Mouse (Mus musculus): Measurements from ENCODE around the gene Slc13a1. TPM values are rescaled to one million over a fixed set of nuclear protein-coding genes. Genes with fewer than 3 reads are reported as not detected.

The Slc13a1 gene
- polyA plus RNA-seq, 1 experiment from 2014 or later = not detected

- Histone ChIP-seq H3K4me2 (no peak overlapping the region), H3K27me3 (replicated peaks; ENCODE audit: control insufficient read depth, insufficient read depth, low read length) (no peaks in the 10 kb centered on the region), H3K9ac (ENCODE audit: low read depth, low read length) (no peak overlapping the region), H3K9me3 (ENCODE audit: control insufficient read depth, low read length) (no peaks in the 10 kb centered on the region), H3K4me1 (replicated peaks; ENCODE audit: control insufficient read depth, insufficient read depth, low read length) (no peaks in the 10 kb centered on the region), H3K4me3 (ENCODE audit: low read depth, low read length) (no peak overlapping the region), H3K27ac (ENCODE audit: low read depth, low read length) (no peak overlapping the region), H3K36me3 (ENCODE audit: control insufficient read depth, insufficient read depth, low read length) (no peaks in the 10 kb centered on the region)
- ATAC-seq (replicated peaks; ENCODE audit: low FRiP score) = no peak
- 76% methylated on average over 4 of the region's 4 CpGs for WGBS
- no peak for DNase-seq (ENCODE audit: low spot score)
Observed at GRCm38 (mm10) chr6:24055086-24055485, 112.8 kb downstream of the Slc13a1 start.

DNA sequence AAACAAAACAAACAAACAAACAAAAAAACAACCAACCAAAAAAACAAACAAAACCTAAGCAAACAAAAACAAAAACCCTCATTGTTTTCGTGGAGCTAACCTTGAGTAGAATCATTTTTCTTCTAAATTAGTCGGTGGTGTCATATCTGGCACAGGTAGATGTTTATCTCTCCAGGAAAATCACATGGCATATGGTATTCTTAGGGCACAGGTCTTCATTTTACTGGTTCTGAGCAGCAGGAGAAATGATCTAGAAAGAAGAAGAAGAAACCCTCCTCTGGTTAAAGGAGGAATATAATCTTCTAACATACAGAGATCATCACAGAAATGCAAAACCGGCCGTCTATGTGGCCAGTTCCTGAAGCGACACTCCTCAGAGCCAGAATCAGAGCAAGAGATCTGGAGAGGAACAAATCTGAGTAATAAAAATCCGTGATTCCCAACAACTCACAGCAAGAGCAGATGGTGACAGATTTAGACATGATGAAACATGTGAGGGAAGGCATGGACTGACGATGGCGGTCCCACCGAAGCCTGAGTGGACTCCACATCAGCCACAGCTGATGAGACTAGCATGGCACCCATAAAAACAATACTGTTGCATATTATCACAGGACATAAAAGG, 113.7 kb downstream of the Slc13a1 start:
- H3K36me3 ChIP-seq (ENCODE audit: control insufficient read depth, insufficient read depth, low read length) = no peaks in the 10 kb centered on the region
- H3K4me3 ChIP-seq (ENCODE audit: low read depth, low read length) = no peak overlapping the region
- no peak for ATAC-seq (replicated peaks; ENCODE audit: low FRiP score)
- H3K27ac ChIP-seq (ENCODE audit: low read depth, low read length) = no peak overlapping the region
- no peak overlapping the region for H3K4me2 ChIP-seq
- no peaks in the 10 kb centered on the region for H3K4me1 ChIP-seq (replicated peaks; ENCODE audit: control insufficient read depth, insufficient read depth, low read length)
- WGBS = 84% methylated on average over 9 of the region's 9 CpGs
- no peaks in the 10 kb centered on the region for H3K27me3 ChIP-seq (replicated peaks; ENCODE audit: control insufficient read depth, insufficient read depth, low read length)
- no peak for DNase-seq (ENCODE audit: low spot score)
- H3K9me3 ChIP-seq (ENCODE audit: control insufficient read depth, low read length) = no peaks in the 10 kb centered on the region
- H3K9ac ChIP-seq (ENCODE audit: low read depth, low read length) = no peak overlapping the region

GRCm38 (mm10) chr6:24047014-24047770, 120.7 kb downstream of the Slc13a1 start:
- no peak overlapping the region for H3K27ac ChIP-seq (ENCODE audit: low read depth, low read length)
- H3K4me3 ChIP-seq (ENCODE audit: low read depth, low read length) = no peak overlapping the region
- DNase-seq (ENCODE audit: low spot score) (no peak), ATAC-seq (replicated peaks; ENCODE audit: low FRiP score) (no peak)
- no peaks in the 10 kb centered on the region for H3K4me1 ChIP-seq (replicated peaks; ENCODE audit: control insufficient read depth, insufficient read depth, low read length)
- no peaks in the 10 kb centered on the region for H3K36me3 ChIP-seq (ENCODE audit: control insufficient read depth, insufficient read depth, low read length)
- no peaks in the 10 kb centered on the region for H3K27me3 ChIP-seq (replicated peaks; ENCODE audit: control insufficient read depth, insufficient read depth, low read length)
- H3K9me3 ChIP-seq (ENCODE audit: control insufficient read depth, low read length) = no peaks in the 10 kb centered on the region
- no peak overlapping the region for H3K9ac ChIP-seq (ENCODE audit: low read depth, low read length)
- 72% methylated on average over 7 of the region's 7 CpGs for WGBS
- no peak overlapping the region for H3K4me2 ChIP-seq

GRCm38 (mm10) chr6:24043496-24043895, 124.4 kb downstream of the Slc13a1 start:
- no peak for ATAC-seq (replicated peaks; ENCODE audit: low FRiP score)
- Histone ChIP-seq H3K27ac (ENCODE audit: low read depth, low read length) (no peak overlapping the region), H3K4me2 (no peak overlapping the region), H3K27me3 (replicated peaks; ENCODE audit: control insufficient read depth, insufficient read depth, low read length) (no peaks in the 10 kb centered on the region), H3K4me1 (replicated peaks; ENCODE audit: control insufficient read depth, insufficient read depth, low read length) (no peaks in the 10 kb centered on the region), H3K9me3 (ENCODE audit: control insufficient read depth, low read length) (no peaks in the 10 kb centered on the region), H3K36me3 (ENCODE audit: control insufficient read depth, insufficient read depth, low read length) (no peaks in the 10 kb centered on the region), H3K9ac (ENCODE audit: low read depth, low read length) (no peak overlapping the region), H3K4me3 (ENCODE audit: low read depth, low read length) (no peak overlapping the region)
- no peak for DNase-seq (ENCODE audit: low spot score)

Small RNA genes lying within 50 kb of the gene (microRNA-seq; reads per million reads assigned to microRNA genes)
- gene Gm26386 (ENCODE audit: borderline number of aligned reads) = not detected

Other genes starting within 250 kb of the Slc13a1 start
- gene Tas2r118, start 198.0 kb downstream of the Slc13a1 start, polyA plus RNA-seq (2014; fragmentation: Nextera tagmentation; extraction: Ambion mirVana) = not detected in 2 replicates

Measured in liver, embryonic 11.5 days (tissue).